13 mouse cellular contexts compared by ENCODE assay signal in the genomic region with DNA sequence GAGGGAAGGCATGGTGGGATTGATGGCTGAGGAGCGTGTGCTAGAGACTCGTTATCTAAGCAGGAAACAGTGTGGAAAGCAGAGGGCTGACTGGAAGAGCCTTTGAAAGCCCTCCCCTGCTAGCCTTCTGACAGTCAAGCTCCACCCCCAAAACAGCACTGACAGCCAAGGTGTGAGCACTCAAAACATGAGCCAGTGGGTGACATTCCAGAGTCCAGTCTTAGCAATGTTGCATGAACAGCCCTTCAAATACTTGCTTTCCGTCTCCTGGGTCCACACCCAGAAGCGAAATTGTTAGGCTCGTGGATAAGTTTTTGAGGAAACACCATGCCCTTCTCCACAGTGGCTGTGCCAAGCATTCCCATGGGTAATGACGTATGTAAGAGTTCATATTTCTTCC.
"Had no signal": no experiment of that assay in that cellular context is flagged by ENCODE, and none has a peak within 500 bp of the region (broad histone marks: within the 10 kb centered on the region; RNA-seq: fewer than 3 reads in every experiment).

No protein-coding gene starts in this region.

- H3K9ac ChIP-seq: liver, embryonic 13.5 days; midbrain, embryonic 13.5 days had no signal

- H3K4me3 ChIP-seq: layer of hippocampus, adult 2 months; liver, embryonic 13.5 days; midbrain, embryonic 10.5 days; midbrain, embryonic 13.5 days had no signal

- DNase-seq: kidney, adult 2 months; kidney, postnatal 25 days; layer of hippocampus, adult 9-11 months; liver, embryonic 13.5 days; thymus, adult 18-20 months; thymus, postnatal 14 days; thymus, postnatal 4 days had no signal

- H3K9me3 ChIP-seq: liver, embryonic 13.5 days; midbrain, embryonic 10.5 days; midbrain, embryonic 13.5 days had no signal

- H3K27ac ChIP-seq: kidney, postnatal 0 days; layer of hippocampus, adult 2 months; liver, embryonic 13.5 days; macrophage; midbrain, embryonic 10.5 days; midbrain, embryonic 13.5 days had no signal

- ATAC-seq: intestine, postnatal 0 days; midbrain, embryonic 13.5 days had no signal

- H3K4me2 ChIP-seq: liver, embryonic 13.5 days; midbrain, embryonic 13.5 days had no signal

- H3K36me3 ChIP-seq: liver, embryonic 13.5 days; midbrain, embryonic 10.5 days; midbrain, embryonic 13.5 days had no signal
